Mouse (Mus musculus) thymus, postnatal 10 days (tissue): ENCODE measurements at regions not wholly inside any gene's neighbourhood (a gene's known extent, or its start where the extent isn't known, plus 50 kb on each side); places are given as distances from the start of the nearest gene placed in this dataset.
A peak's percentile ranks its signal among the peaks of the same experiment; 100 is the strongest.

Experiments
- DNase-seq, 2 experiments: peaks; one replicate each; pipeline ENCODE4 v3.0.0; 2021; ENCODE audit warnings: low spot score in 2 of 2

DNA sequence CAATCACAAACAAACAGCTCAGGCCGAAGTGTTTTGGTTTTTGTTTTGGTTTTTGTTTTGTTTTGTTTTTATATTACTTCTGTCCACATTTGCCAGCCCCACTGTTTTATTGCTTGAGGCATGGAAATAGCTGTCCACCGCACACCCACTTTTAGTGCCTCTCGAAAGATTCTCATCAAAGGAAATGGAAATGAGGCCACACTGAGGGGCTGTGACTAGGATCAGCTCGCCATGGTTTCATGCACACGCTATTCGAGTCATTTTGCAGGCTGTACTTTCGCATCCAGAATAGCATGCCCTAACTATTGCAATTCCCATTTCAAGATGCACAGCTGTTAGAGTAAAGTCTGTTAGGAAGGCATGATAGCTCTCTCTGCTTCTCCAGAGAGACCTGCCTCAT lies 1543.4 kb upstream of the Tenm3 start:
- no peak for DNase-seq

DNA sequence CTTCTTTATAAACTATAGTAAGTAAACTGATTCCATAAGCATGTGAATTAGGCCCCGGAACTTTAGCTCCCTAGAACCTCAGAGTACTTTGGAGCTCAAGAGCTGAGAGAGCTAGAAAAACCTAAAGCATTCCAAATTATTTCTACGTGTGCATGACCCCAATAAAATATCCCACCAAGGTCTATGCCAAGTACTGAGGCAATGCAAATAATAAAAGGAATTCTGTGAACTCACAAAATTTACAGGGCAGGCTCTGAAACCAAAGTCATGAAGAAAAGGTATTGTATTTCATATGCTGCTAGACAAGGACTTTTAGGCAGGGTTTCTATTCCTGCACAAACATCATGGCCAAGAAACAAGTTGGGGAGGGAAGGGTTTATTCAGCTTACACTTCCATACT lies 1539.9 kb upstream of the Tenm3 start:
- DNase-seq: no peak

DNA sequence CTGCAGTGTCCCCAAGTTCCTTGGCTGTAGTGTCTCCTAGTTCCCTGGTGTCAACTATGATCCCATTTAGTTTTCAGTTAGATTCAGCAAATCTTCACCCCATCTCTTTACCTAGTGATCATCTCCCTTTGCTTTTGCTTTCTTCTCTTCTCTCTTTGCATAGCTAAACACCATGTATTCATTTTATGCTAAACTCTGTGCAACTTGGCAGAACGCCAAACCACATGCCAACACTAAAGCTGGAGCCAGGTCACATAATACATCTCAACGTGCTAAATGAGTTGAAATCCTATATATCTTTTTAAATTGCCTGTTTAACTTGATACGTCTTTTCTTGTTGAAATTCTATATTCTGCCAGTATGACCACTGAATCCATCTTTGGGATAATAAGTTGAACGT lies 1536.0 kb upstream of the Tenm3 start:
- DNase-seq: no peak

DNA sequence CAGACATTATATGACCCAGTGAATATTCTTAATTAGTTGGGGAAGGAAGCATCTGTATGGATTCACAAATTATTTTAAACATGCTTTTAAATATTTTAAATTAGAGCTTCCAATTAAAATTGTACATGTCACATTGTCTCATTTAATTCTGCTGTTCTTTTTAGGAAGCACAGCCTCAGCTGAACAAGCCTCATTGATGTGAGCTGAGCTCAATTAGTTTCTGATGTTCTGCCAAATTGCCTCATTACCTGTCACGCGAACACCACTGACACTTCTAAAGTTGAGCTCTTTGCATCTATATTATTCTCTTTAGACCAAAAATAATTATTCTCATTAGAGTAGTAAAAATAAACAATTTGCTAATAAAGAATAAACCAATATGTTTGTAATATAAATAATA lies 1530.0 kb upstream of the Tenm3 start:
- no peak for DNase-seq

DNA sequence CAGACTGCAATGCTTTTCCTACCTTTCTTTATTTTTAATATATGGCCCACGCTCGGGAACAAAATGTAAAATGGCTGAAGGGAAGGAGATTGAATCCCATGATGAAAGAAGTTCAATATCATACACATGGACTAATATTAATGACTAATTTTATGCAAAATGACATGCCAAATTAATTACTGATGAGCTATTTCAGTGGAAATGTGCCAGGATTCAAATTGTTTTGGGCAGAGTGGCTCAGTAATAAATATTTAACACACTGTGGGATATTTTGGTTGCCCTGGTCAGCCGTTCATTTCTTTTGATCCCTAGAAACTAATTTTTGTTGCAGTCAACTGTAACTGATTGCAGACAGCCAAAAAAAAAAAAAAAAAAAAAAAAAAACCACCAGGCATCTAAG lies 1482.7 kb upstream of the Tenm3 start:
- DNase-seq: no peak

DNA sequence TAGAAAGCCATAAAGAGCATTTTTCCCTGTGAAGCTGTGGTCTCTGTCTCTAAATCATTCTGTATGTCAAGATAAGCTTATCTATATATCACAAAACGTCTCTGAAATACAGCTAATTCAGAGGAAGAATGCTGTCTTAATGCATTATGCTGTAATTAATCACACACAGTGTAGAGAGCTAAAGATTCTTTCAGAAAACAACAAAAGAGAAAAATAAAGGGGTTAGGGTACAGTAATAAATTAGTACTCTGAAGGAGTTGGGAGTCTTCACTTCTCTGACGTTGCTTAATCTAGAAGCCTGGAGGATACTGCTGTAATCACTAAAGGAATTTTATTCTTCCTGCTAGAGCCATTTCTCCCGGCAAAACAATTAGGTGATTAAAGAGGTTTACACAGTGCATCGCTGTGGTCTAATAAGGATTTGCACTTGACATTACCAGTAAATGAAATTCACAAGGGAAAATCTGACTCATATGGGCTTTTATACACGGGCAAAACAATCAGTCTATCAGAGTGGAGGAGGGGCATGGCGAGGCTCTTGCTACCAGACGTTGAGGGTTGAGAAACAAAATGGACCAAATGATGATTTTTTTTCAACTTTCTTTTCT lies 1477.7 kb upstream of the Tenm3 start:
- no peak for DNase-seq

DNA sequence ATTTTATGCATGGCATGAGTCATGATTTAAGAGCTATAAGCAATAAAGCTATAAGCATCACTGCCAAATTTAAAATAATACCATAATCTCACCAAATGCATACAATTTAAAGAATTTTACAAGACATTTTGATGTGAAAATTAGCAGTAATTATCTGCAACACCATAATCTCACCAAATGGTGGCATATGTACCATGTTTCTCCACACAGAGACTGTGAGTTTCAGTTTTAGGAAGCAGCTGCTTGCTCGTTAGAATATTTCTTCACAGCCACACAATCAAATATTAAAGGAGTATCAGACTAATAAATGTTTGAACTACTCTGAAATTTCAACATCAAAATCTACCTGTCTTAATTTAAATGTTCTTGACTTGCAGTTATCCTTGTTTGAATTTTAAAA lies 1472.9 kb upstream of the Tenm3 start:
- no peak for DNase-seq

DNA sequence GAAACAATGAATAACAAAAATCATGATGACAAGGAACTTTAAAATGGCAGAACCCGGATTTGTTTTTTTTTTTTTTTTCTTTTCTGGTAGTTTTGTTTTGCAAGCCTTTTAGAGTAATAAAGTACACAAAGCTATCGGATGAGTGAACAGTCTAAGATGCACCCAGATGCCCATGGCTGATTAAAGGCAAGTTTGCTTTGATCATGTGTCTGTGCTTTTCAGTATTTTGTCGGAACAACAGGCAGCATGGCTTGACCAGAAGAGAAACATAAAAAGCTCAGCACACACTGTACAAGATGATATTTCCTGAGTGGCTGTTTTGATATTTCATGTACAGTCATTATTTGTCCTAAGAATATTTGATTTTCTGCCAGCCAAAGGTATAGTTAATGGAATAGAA lies 1466.6 kb upstream of the Tenm3 start:
- DNase-seq: no peak

DNA sequence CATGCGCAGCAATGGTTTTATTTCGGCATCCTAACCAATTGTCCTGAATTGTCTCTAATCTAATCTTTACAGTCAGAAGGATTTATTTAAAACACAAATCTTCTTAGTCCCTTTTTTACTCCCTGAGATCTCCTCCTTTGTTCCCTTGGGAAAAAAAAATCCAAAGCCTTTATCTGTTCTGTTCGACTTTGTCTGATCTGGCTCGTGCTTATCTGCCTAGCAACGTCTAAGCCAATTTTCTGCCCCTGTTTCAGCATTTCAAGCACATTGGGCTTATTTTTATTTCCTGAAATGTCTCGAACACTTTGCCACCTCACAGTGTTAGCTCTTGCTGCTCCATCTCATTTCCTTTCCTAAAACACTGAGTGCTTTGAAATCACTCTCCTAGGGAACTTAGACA lies 1456.6 kb upstream of the Tenm3 start:
- DNase-seq: no peak

DNA sequence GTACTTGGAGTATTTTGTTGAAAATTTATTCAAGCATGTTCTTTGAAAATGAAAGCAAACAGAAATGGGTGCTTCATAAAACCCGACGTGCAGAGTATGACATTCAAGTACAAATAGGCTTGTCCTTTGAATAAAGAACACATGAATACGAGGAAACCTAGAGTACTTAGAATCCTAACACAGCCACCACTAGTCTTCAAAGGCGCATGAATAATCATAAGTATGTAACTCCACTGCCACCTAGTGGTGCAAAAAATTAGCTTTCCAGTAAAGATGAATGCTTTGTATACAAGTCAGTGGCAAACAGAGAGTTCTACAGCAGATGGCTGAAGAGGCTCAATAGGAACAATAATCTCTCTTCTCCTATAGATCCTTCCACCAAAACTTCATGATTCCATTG lies 1449.8 kb upstream of the Tenm3 start:
- DNase-seq: peak in 1 of 2 experiments; percentile 25

DNA sequence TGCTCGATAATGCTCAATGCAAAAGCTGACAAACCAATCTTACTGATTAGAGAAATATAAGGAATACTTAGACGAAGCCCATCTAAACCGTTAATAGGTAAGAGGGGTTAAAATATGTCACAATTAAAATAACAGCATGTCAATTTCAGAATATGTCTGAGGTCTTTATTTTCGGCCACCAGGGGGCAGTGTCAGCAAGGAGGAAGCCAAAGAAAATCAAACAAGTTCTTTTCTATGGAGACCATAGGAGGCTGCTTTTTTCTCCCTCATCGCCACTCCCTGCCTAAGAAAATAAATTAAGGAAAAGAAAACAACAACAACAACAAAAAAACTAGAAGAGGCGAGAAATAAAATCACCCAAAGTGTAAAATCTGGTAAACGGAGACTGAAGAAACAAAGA lies 1448.4 kb upstream of the Tenm3 start:
- peak in 1 of 2 experiments; percentile 14 for DNase-seq

DNA sequence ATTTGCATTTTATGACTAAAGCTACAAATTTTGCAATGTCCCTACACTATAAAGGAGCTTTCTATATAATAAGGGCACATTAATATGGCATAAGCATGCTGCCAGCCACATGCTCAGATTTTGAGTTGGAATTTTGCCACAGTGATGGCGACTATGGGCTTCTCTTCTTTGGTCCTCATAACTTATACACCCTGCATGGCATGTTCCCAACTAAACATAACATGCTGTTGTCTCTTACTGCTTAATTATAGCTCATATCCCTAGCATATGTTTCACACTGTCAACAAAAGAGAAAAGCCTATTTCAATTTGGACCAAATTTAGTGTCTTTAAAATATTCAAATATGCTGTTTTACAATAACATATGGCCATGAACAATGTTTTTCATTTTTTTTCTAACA lies 1432.6 kb upstream of the Tenm3 start:
- no peak for DNase-seq

DNA sequence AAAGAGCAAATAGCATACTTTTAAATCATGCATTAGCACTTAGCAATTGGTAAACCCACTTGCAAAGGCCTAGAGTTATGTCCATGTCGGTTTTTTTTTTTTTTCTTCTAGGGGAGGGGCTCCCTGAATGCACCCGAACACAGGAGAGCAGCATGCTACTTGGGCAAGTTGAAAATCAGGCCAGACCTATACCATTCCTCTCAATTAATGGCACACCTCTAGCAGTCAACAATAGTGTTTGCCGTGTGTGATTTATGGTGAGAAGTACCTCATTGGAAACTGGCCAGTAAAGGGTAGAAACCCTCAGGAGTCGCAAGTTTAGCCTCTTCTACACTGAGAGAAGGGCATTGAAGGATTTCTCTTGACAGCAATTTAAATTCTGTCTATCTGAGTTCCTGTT lies 1421.0 kb upstream of the Tenm3 start:
- no peak for DNase-seq
